Mouse (Mus musculus): Measurements from ENCODE around the gene Adam12.

Adam12 gene

GRCm38 (mm10) chr7:134014733-134015132 is 217.2 kb downstream of the Adam12 start:
- no peak for DNase-seq (ENCODE audit: low read depth, low spot score)

GRCm38 (mm10) chr7:134009157-134009556 is 222.8 kb downstream of the Adam12 start:
- no peak for DNase-seq (ENCODE audit: low read depth, low spot score)

GRCm38 (mm10) chr7:134007942-134008361 is 224.0 kb downstream of the Adam12 start:
- no peak for DNase-seq (ENCODE audit: low read depth, low spot score)

- DNase-seq (ENCODE audit: low read depth, low spot score), result no peak
Measured at GRCm38 (mm10) chr7:134001581-134001980, 230.4 kb downstream of the Adam12 start.

- DNase-seq (ENCODE audit: low read depth, low spot score), result no peak
Measured at GRCm38 (mm10) chr7:133990930-133991329, 241.0 kb downstream of the Adam12 start.

GRCm38 (mm10) chr7:133988356-133988755 is 243.6 kb downstream of the Adam12 start:
- DNase-seq (ENCODE audit: low read depth, low spot score), result no peak

DNA sequence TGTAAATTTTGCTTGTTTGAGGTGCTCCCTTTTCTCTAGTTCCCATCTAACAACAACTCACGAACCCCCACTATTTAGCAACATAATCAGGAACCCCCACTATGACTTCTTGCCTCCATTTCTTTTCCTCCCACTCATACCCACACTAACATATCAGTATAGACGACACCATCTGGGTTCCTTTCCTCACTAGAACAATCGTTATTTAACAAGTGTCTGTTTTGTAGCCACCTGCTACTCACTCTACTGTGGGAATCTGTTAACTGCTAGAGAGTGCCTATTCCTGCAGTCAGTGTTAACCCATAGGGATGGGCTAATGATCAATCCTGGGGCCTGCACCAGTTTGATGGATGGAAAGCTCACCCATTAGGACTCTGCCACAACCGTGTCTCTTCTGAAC is 245.7 kb downstream of the Adam12 start:
- DNase-seq (ENCODE audit: low read depth, low spot score), result no peak

GRCm38 (mm10) chr7:133985648-133986047 is 246.3 kb downstream of the Adam12 start:
- no peak for DNase-seq (ENCODE audit: low read depth, low spot score)

- no peak for DNase-seq (ENCODE audit: low read depth, low spot score)
Measured at GRCm38 (mm10) chr7:133976388-133977122, 255.4 kb downstream of the Adam12 start.

DNA sequence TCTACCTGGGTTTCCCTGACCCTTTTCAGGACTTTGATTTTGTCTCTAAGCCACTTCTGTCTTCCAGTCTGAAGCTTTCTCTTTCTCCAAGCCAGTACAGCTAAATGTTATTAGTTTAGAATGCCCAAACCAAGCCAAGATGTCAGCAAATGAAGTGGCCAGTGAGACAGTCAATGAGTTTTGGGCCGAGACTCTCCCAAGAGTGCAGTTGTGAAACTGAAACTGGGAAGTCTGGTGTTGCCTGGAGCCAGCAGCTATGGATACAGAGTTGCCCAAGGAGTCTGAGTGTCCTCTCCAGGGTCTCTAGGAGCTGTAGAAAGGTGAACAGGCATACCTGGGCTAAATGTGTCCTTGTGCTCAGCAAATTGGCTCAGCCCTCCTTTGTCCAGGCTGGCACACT is 260.9 kb downstream of the Adam12 start:
- DNase-seq (ENCODE audit: low read depth, low spot score), result no peak

DNA sequence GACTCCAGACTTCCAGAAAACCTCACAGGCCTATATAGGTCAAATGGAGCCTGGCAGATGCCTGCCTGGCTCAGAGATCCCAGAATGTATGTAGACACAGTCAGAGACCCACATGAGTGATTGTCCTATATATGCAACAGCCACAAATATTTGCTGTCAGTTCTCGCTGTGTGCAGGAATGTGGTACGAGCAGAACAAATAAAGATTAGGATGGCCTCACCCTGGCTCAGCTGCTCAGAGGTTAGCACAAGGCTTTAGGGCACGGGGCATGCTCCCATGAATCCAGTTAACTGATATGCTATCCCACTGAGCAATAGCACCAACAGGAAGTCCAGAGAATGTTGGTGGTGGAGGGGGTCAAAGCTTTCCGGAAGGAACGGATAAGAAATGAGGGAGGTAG is 261.5 kb downstream of the Adam12 start:
- DNase-seq (ENCODE audit: low read depth, low spot score), result no peak

DNA sequence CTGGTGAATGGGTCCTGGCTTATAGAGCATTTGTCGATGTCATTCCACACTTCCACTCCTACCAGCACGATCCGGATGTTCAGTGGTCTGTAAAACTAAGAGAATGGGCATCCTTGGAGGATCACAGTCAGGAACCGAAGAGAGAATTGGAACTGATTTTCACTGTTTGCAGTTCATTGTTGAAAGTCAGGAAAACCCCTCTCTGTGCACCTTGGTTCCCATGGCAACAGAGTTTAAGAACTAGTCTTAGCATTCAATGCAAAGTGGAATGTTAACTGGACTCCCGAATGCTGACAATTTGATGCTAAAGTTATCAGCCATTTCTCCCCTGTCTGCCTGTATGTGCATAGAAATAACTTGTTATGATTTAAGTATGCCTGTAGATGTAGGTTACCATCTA is 264.0 kb downstream of the Adam12 start:
- no peak for DNase-seq (ENCODE audit: low read depth, low spot score)

- no peak for DNase-seq (ENCODE audit: low read depth, low spot score)
Measured at GRCm38 (mm10) chr7:133963501-133963900, 268.4 kb downstream of the Adam12 start.

DNA sequence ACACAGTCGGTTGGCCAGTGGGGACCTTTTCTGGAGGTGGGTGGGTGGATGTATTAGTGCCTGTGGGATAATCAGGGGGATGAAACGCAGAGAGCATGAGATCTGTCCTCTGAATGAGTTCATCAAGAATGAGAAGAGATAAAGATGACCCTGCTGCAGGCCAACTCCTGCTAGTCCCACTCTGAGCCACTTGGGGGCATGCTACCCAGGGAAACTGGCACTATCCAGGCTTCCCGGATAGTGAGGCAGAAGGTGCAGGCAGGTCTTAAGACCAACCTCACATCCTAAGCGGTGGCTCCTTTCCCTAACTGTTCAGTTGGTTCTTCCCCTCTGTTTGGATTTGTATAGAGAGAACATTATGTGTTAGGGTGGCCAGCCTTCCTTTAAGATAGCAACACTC is 272.7 kb downstream of the Adam12 start:
- no peak for DNase-seq (ENCODE audit: low read depth, low spot score)

DNA sequence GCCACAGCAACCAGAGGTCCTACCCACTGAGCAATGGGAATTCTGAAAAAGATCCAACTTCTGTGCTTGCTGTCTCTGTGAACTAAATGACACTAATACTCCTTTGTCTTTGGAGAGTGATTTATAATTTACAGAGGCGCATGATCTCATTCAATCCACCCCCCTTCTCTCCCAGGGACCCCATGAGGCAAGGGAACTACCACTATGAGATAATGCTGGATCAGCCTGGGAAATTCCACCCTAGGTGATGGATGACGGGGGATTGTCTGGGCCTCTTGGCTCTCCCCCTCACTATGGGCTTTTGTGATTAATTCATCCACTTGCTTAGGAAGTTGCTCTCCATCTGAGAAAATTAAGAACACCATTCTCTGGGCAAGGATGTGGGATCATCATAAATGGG is 274.1 kb downstream of the Adam12 start:
- peak; percentile 27 for DNase-seq (ENCODE audit: low read depth, low spot score)

DNA sequence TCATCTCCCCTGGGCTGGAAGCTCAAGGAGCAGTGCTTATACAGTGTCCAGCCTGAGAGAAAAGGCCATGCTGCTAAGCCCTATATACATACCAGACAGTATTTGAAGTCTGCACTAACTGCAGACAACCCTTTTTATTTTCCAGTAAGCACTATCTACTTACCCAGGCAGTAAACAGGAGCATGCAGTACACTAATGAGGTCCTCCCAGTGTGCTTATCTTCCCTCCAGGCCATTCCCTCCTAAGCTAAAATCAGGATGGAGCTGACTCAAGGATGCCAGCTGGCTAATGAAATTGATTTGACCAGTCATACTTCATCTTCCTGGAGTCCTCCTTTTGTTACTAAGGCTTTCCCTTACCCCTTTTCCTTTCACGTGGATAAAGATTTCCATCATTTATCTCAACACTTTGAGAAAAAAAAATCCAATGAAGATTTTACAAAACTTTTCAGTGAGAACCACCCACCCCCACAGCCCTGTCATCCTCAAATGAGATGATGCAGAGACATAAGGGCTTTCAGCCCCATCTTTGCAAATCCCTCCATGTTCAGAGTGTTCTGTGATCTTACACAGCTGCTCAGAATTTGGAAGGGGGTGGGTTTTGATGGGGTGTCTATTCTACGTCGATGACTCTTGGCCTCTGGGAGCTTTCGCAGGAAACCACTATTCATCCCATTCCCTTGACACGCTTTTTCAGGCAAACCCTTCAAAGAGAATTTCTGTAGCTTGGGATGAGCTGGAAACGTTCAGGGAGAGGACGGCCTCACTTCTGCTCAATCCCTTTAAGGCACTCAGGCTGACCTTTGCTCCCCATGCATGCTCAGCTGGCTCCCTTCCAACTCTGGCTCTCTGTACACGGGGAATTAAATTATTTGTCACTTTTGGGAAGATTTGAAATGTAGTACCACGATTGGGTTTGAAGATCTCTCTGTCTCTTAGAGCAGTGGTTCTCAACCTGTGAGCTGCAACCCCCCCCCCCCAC is 277.5 kb downstream of the Adam12 start:
- no peak for DNase-seq (ENCODE audit: low read depth, low spot score)

GRCm38 (mm10) chr7:133951777-133952545 is 280.0 kb downstream of the Adam12 start:
- DNase-seq (ENCODE audit: low read depth, low spot score), result no peak

GRCm38 (mm10) chr7:133947360-133947759 is 284.6 kb downstream of the Adam12 start:
- DNase-seq (ENCODE audit: low read depth, low spot score), result no peak

GRCm38 (mm10) chr7:133946757-133947345 is 285.1 kb downstream of the Adam12 start:
- DNase-seq (ENCODE audit: low read depth, low spot score), result no peak

GRCm38 (mm10) chr7:133946113-133946512 is 285.8 kb downstream of the Adam12 start:
- DNase-seq (ENCODE audit: low read depth, low spot score), result no peak

GRCm38 (mm10) chr7:133940405-133940804 is 291.5 kb downstream of the Adam12 start:
- DNase-seq (ENCODE audit: low read depth, low spot score), result no peak
